Mouse (Mus musculus): ENCODE results near the gene Plcb2. TPM values are rescaled to one million over a fixed set of nuclear protein-coding genes. Genes with fewer than 3 reads are reported as not detected.
A peak's percentile ranks its signal among the peaks of the same experiment; 100 is the strongest.

Plcb2 gene
- total RNA-seq, 2 experiments from 2014 or later, result 2.4 to 2.8 TPM

- no peak for DNase-seq (ENCODE audit: low spot score in 2 of 2)
- intact Hi-C loops (cut with DNase I), result no loop called here
These were observed 30.8 kb downstream of the Plcb2 start for GRCm38 (mm10) chr2:118697311-118697877.

- intact Hi-C loops (cut with DNase I), result no loop called here
These were observed 31.6 kb downstream of the Plcb2 start for GRCm38 (mm10) chr2:118696451-118697308.

GRCm38 (mm10) chr2:118695677-118696232, 32.5 kb downstream of the Plcb2 start:
- intact Hi-C loops (cut with DNase I), result loop anchor here (2.0 kb wide), 1 partner anchor 57 kb away; no protein-coding TSS in a partner anchor
- peak; percentile 74 for DNase-seq (ENCODE audit: low spot score in 2 of 2)

More at GRCm38 (mm10) chr2:118696451-118697308, 31.6 kb downstream of the Plcb2 start:
- DNase-seq (ENCODE audit: low spot score in 2 of 2), result no peak

GRCm38 (mm10) chr2:118693370-118693966, 34.8 kb downstream of the Plcb2 start:
- DNase-seq (ENCODE audit: low spot score in 2 of 2), result no peak
- intact Hi-C loops (cut with DNase I), result no loop called here

- no peak for DNase-seq (ENCODE audit: low spot score in 2 of 2)
- intact Hi-C loops (cut with DNase I), result loop anchor here (5.0 kb wide), 1 partner anchor 38 kb away; no protein-coding TSS in a partner anchor
These were observed 38.4 kb downstream of the Plcb2 start for GRCm38 (mm10) chr2:118689875-118690274.

- intact Hi-C loops (cut with DNase I), result loop anchor here (5.0 kb wide), 1 partner anchor 35 kb away; no protein-coding TSS in a partner anchor
- DNase-seq (ENCODE audit: low spot score in 2 of 2), result no peak
These were observed 40.4 kb downstream of the Plcb2 start for GRCm38 (mm10) chr2:118687791-118688190.

GRCm38 (mm10) chr2:118686693-118687092, 41.5 kb downstream of the Plcb2 start:
- intact Hi-C loops (cut with DNase I), result loop anchor here (5.0 kb wide), 1 partner anchor 34 kb away; no protein-coding TSS in a partner anchor
- no peak for DNase-seq (ENCODE audit: low spot score in 2 of 2)

GRCm38 (mm10) chr2:118685088-118685487, 43.1 kb downstream of the Plcb2 start:
- DNase-seq (ENCODE audit: low spot score in 2 of 2), result no peak
- intact Hi-C loops (cut with DNase I), result loop anchor here (5.0 kb wide), 1 partner anchor 33 kb away; no protein-coding TSS in a partner anchor

GRCm38 (mm10) chr2:118682544-118683260, 45.5 kb downstream of the Plcb2 start:
- intact Hi-C loops (cut with DNase I), result no loop called here
- DNase-seq (ENCODE audit: low spot score in 2 of 2), result no peak

GRCm38 (mm10) chr2:118680926-118681325, 47.3 kb downstream of the Plcb2 start:
- intact Hi-C loops (cut with DNase I), result no loop called here
- no peak for DNase-seq (ENCODE audit: low spot score in 2 of 2)

GRCm38 (mm10) chr2:118679577-118679976, 48.7 kb downstream of the Plcb2 start:
- DNase-seq (ENCODE audit: low spot score in 2 of 2), result no peak
- intact Hi-C loops (cut with DNase I), result no loop called here

- no peak for DNase-seq (ENCODE audit: low spot score in 2 of 2)
- intact Hi-C loops (cut with DNase I), result no loop called here
These were observed 50.4 kb downstream of the Plcb2 start for GRCm38 (mm10) chr2:118677817-118678216.

GRCm38 (mm10) chr2:118676839-118677741, 51.1 kb downstream of the Plcb2 start:
- no peak for DNase-seq (ENCODE audit: low spot score in 2 of 2)
- intact Hi-C loops (cut with DNase I), result no loop called here

GRCm38 (mm10) chr2:118674500-118674899, 53.7 kb downstream of the Plcb2 start:
- no peak for DNase-seq (ENCODE audit: low spot score in 2 of 2)
- intact Hi-C loops (cut with DNase I), result no loop called here

- intact Hi-C loops (cut with DNase I), result no loop called here
- no peak for DNase-seq (ENCODE audit: low spot score in 2 of 2)
These were observed 54.4 kb downstream of the Plcb2 start for GRCm38 (mm10) chr2:118673686-118674465.

GRCm38 (mm10) chr2:118671728-118672127, 56.5 kb downstream of the Plcb2 start:
- no peak for DNase-seq (ENCODE audit: low spot score in 2 of 2)
- intact Hi-C loops (cut with DNase I), result no loop called here

GRCm38 (mm10) chr2:118669785-118670184, 58.5 kb downstream of the Plcb2 start:
- DNase-seq (ENCODE audit: low spot score in 2 of 2), result no peak
- intact Hi-C loops (cut with DNase I), result no loop called here
